Mouse (Mus musculus) ES-E14 (cell line): ENCODE results near the gene Slc22a22. TPM values are rescaled to one million over a fixed set of nuclear protein-coding genes. Genes with fewer than 3 reads are reported as not detected.

Experiments
- DNase-seq: peaks from one replicate; pipeline ENCODE4 v3.0.0-alpha.2; 2013; ENCODE audit warnings: low read depth, low spot score
- H3K27ac ChIP-seq: 2 replicates; pipeline ENCODE4 v1.5.1; 2012; ENCODE audit warnings: low read depth, mild to moderate bottlenecking, low read length, moderate library complexity, mixed read lengths; ENCODE audit not compliant: poor library complexity, insufficient read depth, severe bottlenecking
- H3K36me3 ChIP-seq: 2 replicates; pipeline ENCODE4 v1.6.1; 2012; ENCODE audit warnings: mild to moderate bottlenecking, low read length, moderate library complexity, mixed read lengths; ENCODE audit not compliant: control insufficient read depth, poor library complexity, insufficient read depth, severe bottlenecking
- H3K4me1 ChIP-seq, 2 experiments: fragments of 150-350 bp in 1 of 2; sonication (generic) in 1 of 2; 2 replicates each; pipeline ENCODE4 v1.6.1; 2012; ENCODE audit warnings: low read length in 2 of 2, mild to moderate bottlenecking in 1 of 2, mixed read lengths in 1 of 2; ENCODE audit not compliant: control insufficient read depth in 2 of 2, insufficient read depth in 2 of 2, poor library complexity in 1 of 2
- H3K4me3 ChIP-seq, 2 experiments: fragments of 150-350 bp in 1 of 2; sonication (generic) in 1 of 2; 2 replicates each; pipeline ENCODE4 v1.5.1; 2012; ENCODE audit warnings: low read length in 2 of 2, low read depth in 1 of 2, mild to moderate bottlenecking in 1 of 2, mixed read lengths in 1 of 2; ENCODE audit not compliant: insufficient read depth in 1 of 2, poor library complexity in 1 of 2, severe bottlenecking in 1 of 2
- H3K9ac ChIP-seq: 2 replicates; pipeline ENCODE4 v1.6.1; 2012; ENCODE audit warnings: low read depth, mild to moderate bottlenecking, low read length, mixed read lengths; ENCODE audit not compliant: poor library complexity, insufficient read depth, severe bottlenecking
- H3K9me3 ChIP-seq: fragments of 150-350 bp; sonication (generic); 2 replicates; pipeline ENCODE4 v1.6.1; 2012; ENCODE audit warnings: low read depth, mild to moderate bottlenecking, low read length; ENCODE audit not compliant: control insufficient read depth, insufficient read depth
- CHD2 ChIP-seq: IDR thresholded peaks from 2 replicates; pipeline ENCODE4 v1.6.1; 2014; ENCODE audit warnings: mild to moderate bottlenecking, low read depth, low read length, inconsistent platforms
- HCFC1 ChIP-seq: IDR thresholded peaks from 2 replicates; pipeline ENCODE4 v1.6.1; 2012; ENCODE audit warnings: low read length, inconsistent platforms, borderline replicate concordance; ENCODE audit not compliant: insufficient read depth
- MAFK ChIP-seq: IDR thresholded peaks from 2 replicates; pipeline ENCODE4 v1.6.1; 2014; ENCODE audit warnings: mild to moderate bottlenecking, low read depth, low read length, inconsistent platforms; ENCODE audit not compliant: insufficient read depth
- ZC3H11A ChIP-seq: IDR thresholded peaks from 2 replicates; pipeline ENCODE4 v1.6.1; 2012; ENCODE audit warnings: low read depth, mild to moderate bottlenecking, inconsistent platforms, low read length, borderline replicate concordance
- ZNF384 ChIP-seq: IDR thresholded peaks from 2 replicates; pipeline ENCODE4 v1.6.1; 2012; ENCODE audit warnings: low read depth, low read length, inconsistent platforms
- in situ Hi-C, 2 experiments: fragments of 600-800 bp; cut with MboI; formaldehyde crosslinking; loops; one replicate each; pipeline ENCODE4 v1.15.1; 2025; ENCODE audit warnings: low sequenced_read_pairs in 2 of 2, inconsistent platforms in 1 of 2; ENCODE audit not compliant: unreplicated experiment in 2 of 2
- total RNA-seq: library from RNA; depleted of rRNA; stranded (reverse); fragments of 300-350 nt; gene quantifications from 2 replicates; pipeline ENCODE4 v1.2.3, GENCODE M21; 2012

Gene Slc22a22
- total RNA-seq, 1 experiment: not detected

- H3K9me3 ChIP-seq: no peaks in the 10 kb centered on the region
- no peaks in the 10 kb centered on the region for H3K4me1 ChIP-seq
- no peak overlapping the region for H3K4me3 ChIP-seq
- H3K27ac ChIP-seq: no peak overlapping the region
- TF ChIP-seq ZNF384: no peak
- no peak for TF ChIP-seq MAFK
- no peak for TF ChIP-seq ZC3H11A
- no peak for TF ChIP-seq HCFC1
- TF ChIP-seq CHD2: no peak
- no peak for DNase-seq
- in situ Hi-C loops: no loop called here
- H3K9ac ChIP-seq: no peak overlapping the region
- H3K36me3 ChIP-seq: no peaks in the 10 kb centered on the region
These were observed 5.1 kb upstream of the Slc22a22 start for GRCm38 (mm10) chr15:57482509-57482908.

- no peak overlapping the region for H3K4me3 ChIP-seq
- in situ Hi-C loops: no loop called here
- H3K9me3 ChIP-seq: no peaks in the 10 kb centered on the region
- H3K9ac ChIP-seq: no peak overlapping the region
- TF ChIP-seq MAFK (no peak), ZC3H11A (no peak), ZNF384 (no peak), HCFC1 (no peak), CHD2 (no peak)
- no peak for DNase-seq
- no peaks in the 10 kb centered on the region for H3K4me1 ChIP-seq
- no peaks in the 10 kb centered on the region for H3K36me3 ChIP-seq
- H3K27ac ChIP-seq: no peak overlapping the region
These were observed 5.8 kb downstream of the Slc22a22 start for GRCm38 (mm10) chr15:57471648-57472047.

GRCm38 (mm10) chr15:57465996-57466395 lies 11.4 kb downstream of the Slc22a22 start:
- DNase-seq: no peak
- no peaks in the 10 kb centered on the region for H3K36me3 ChIP-seq
- TF ChIP-seq HCFC1 (no peak), ZNF384 (no peak), MAFK (no peak), CHD2 (no peak), ZC3H11A (no peak)
- no peaks in the 10 kb centered on the region for H3K4me1 ChIP-seq
- no peaks in the 10 kb centered on the region for H3K9me3 ChIP-seq
- in situ Hi-C loops: no loop called here
- no peak overlapping the region for H3K9ac ChIP-seq
- H3K4me3 ChIP-seq: no peak overlapping the region
- no peak overlapping the region for H3K27ac ChIP-seq

GRCm38 (mm10) chr15:57465061-57465460 lies 12.4 kb downstream of the Slc22a22 start:
- Histone ChIP-seq H3K4me3 (no peak overlapping the region), H3K36me3 (no peaks in the 10 kb centered on the region), H3K4me1 (no peaks in the 10 kb centered on the region), H3K27ac (no peak overlapping the region), H3K9ac (no peak overlapping the region), H3K9me3 (no peaks in the 10 kb centered on the region)
- no peak for DNase-seq
- in situ Hi-C loops: no loop called here
- no peak for TF ChIP-seq ZNF384
- no peak for TF ChIP-seq CHD2
- no peak for TF ChIP-seq ZC3H11A
- TF ChIP-seq MAFK: no peak
- no peak for TF ChIP-seq HCFC1

- in situ Hi-C loops: no loop called here
- no peak overlapping the region for H3K27ac ChIP-seq
- H3K9ac ChIP-seq: no peak overlapping the region
- H3K36me3 ChIP-seq: no peaks in the 10 kb centered on the region
- H3K9me3 ChIP-seq: no peaks in the 10 kb centered on the region
- DNase-seq: no peak
- no peak overlapping the region for H3K4me3 ChIP-seq
- TF ChIP-seq ZC3H11A: no peak
- TF ChIP-seq HCFC1: no peak
- TF ChIP-seq MAFK: no peak
- TF ChIP-seq CHD2: no peak
- TF ChIP-seq ZNF384: no peak
- no peaks in the 10 kb centered on the region for H3K4me1 ChIP-seq
These were observed 13.4 kb downstream of the Slc22a22 start for GRCm38 (mm10) chr15:57464066-57464465.
